Mouse (Mus musculus) heart, embryonic 15.5 days (tissue): Measurements from ENCODE around the gene Rims3. TPM values are rescaled to one million over a fixed set of nuclear protein-coding genes. Genes with fewer than 3 reads are reported as not detected.

Source experiments
- ATAC-seq: fragments of 200-750 bp; cut with Nextera tagmentation; replicated peaks from 2 replicates; pipeline ENCODE4 v1.8.0; 2017; ENCODE audit warnings: low read depth, moderate TSS enrichment; ENCODE audit not compliant: insufficient number of reproducible peaks, insufficient read depth, low FRiP score
- H3K27ac ChIP-seq: fragments of 300-500 bp; sonication (generic); 2 replicates; pipeline ENCODE4 v1.5.1; 2015; ENCODE audit warnings: mild to moderate bottlenecking, inconsistent platforms
- H3K27me3 ChIP-seq: fragments of 300-500 bp; sonication (generic); 2 replicates; pipeline ENCODE4 v1.6.1; 2015; ENCODE audit warnings: inconsistent platforms
- H3K36me3 ChIP-seq: fragments of 300-500 bp; sonication (generic); 2 replicates; pipeline ENCODE4 v1.6.1; 2015; ENCODE audit warnings: mild to moderate bottlenecking, inconsistent platforms
- H3K4me1 ChIP-seq: fragments of 300-500 bp; sonication (generic); replicated peaks from 2 replicates; pipeline ENCODE4 v1.6.1; 2015; ENCODE audit warnings: inconsistent platforms
- H3K4me2 ChIP-seq: fragments of 300-500 bp; sonication (generic); 2 replicates; pipeline ENCODE4 v1.6.1; 2015; ENCODE audit warnings: inconsistent platforms, mild to moderate bottlenecking, moderate library complexity
- H3K4me3 ChIP-seq: fragments of 300-500 bp; sonication (generic); 2 replicates; pipeline ENCODE4 v1.5.1; 2015; ENCODE audit warnings: mild to moderate bottlenecking, inconsistent platforms
- H3K9ac ChIP-seq: fragments of 300-500 bp; sonication (generic); 2 replicates; pipeline ENCODE4 v1.6.1; 2015; ENCODE audit warnings: mild to moderate bottlenecking, inconsistent platforms
- H3K9me3 ChIP-seq: fragments of 300-500 bp; sonication (generic); replicated peaks from 2 replicates; pipeline ENCODE4 v1.6.1; 2016; ENCODE audit warnings: inconsistent platforms
- WGBS: fragments of 180-500 bp; shearing (Covaris S2); methylation state at CpG from one replicate; pipeline ENCODE4 v1.1.7; 2015; ENCODE audit warnings: mixed read lengths; 5-methylcytosine and 5-hydroxymethylcytosine counted together
- polyA plus RNA-seq: library from polyadenylated mRNA; unstranded; fragments of >200 nt; fragmentation: Nextera tagmentation; extraction: Ambion mirVana; gene quantifications from 2 replicates; pipeline ENCODE4 v1.2.1, GENCODE M21; 2015

Rims3 gene
- 0.25 and 0.62 TPM in 2 replicates for polyA plus RNA-seq

- WGBS: 2% methylated on average over 66 of the region's 68 CpGs
- Histone ChIP-seq H3K9me3 (no peaks in the 10 kb centered on the region; the same call in 1 of the 2 replicates), H3K27me3 (peaks cover 67% of the 10 kb centered on the region), H3K4me3 (peak within 1 kb of the TSS; percentile 57), H3K27ac (no peak within 1 kb of the TSS), H3K4me2 (peak within 1 kb of the TSS; percentile 94), H3K36me3 (no peaks in the 10 kb centered on the region), H3K4me1 (peaks cover 7% of the 10 kb centered on the region), H3K9ac (peak within 1 kb of the TSS; percentile 46)
- ATAC-seq: peak; percentile 58
Observed at GRCm38 (mm10) chr4:120854588-120855319, at the start of gene Rims3. Gene Rims3, plus strand, starts transcription at chr4:120854816.

- Histone ChIP-seq H3K36me3 (peaks cover 13% of the 10 kb centered on the region), H3K4me3 (no peak overlapping the region), H3K9ac (no peak overlapping the region), H3K27me3 (no peaks in the 10 kb centered on the region), H3K9me3 (no peaks in the 10 kb centered on the region), H3K27ac (no peak overlapping the region), H3K4me1 (peaks cover 33% of the 10 kb centered on the region), H3K4me2 (0 out of 2 replicates have a peak overlapping the region, but pooled peaks have one; percentile 13)
- ATAC-seq: no peak
Observed at GRCm38 (mm10) chr4:120805816-120806215, 48.8 kb upstream of the Rims3 start.

DNA sequence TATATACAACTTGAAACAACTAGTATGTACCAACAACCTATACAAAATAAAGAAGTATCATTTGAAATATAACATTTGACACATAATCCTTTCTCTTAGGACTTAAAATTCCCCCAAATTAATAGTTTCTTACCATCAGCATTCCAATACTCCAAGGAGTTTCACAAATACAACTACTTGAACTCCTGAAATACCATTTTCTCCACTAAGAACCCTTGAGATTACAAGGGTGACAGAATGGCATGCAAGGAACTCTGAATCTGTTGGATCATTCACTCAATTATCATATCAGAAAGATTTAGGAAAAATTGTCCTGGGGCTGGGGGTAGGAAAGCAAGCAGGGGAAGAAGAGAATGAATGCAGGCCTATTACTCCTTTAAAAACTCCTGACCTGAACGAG lies 40.9 kb upstream of the Rims3 start:
- Histone ChIP-seq H3K27me3 (no peaks in the 10 kb centered on the region), H3K27ac (peak overlapping the region; percentile 90), H3K9me3 (no peaks in the 10 kb centered on the region), H3K4me1 (peaks cover 45% of the 10 kb centered on the region), H3K9ac (peak overlapping the region; percentile 64), H3K4me3 (peak overlapping the region; percentile 60), H3K4me2 (peak overlapping the region; percentile 60), H3K36me3 (no peaks in the 10 kb centered on the region)
- WGBS: 14% methylated on average over 1 of the region's 1 CpGs
- no peak for ATAC-seq

- Histone ChIP-seq H3K4me1 (peaks cover 45% of the 10 kb centered on the region), H3K36me3 (no peaks in the 10 kb centered on the region), H3K27ac (peak overlapping the region; percentile 90), H3K9me3 (no peaks in the 10 kb centered on the region), H3K4me2 (peak overlapping the region; percentile 60), H3K4me3 (peak overlapping the region; percentile 60), H3K27me3 (no peaks in the 10 kb centered on the region), H3K9ac (peak overlapping the region; percentile 64)
- no peak for ATAC-seq
- WGBS: 10% methylated on average over 4 of the region's 4 CpGs
Observed at GRCm38 (mm10) chr4:120814171-120814570, 40.4 kb upstream of the Rims3 start.

GRCm38 (mm10) chr4:120815163-120815562 lies 39.5 kb upstream of the Rims3 start:
- Histone ChIP-seq H3K9ac (peak overlapping the region; percentile 64), H3K27ac (peak overlapping the region; percentile 90), H3K4me1 (peaks cover 43% of the 10 kb centered on the region), H3K27me3 (no peaks in the 10 kb centered on the region), H3K9me3 (no peaks in the 10 kb centered on the region), H3K4me3 (peak overlapping the region; percentile 60), H3K4me2 (peak overlapping the region; percentile 60), H3K36me3 (no peaks in the 10 kb centered on the region)
- ATAC-seq: no peak
- WGBS: 4% methylated on average over 4 of the region's 4 CpGs

DNA sequence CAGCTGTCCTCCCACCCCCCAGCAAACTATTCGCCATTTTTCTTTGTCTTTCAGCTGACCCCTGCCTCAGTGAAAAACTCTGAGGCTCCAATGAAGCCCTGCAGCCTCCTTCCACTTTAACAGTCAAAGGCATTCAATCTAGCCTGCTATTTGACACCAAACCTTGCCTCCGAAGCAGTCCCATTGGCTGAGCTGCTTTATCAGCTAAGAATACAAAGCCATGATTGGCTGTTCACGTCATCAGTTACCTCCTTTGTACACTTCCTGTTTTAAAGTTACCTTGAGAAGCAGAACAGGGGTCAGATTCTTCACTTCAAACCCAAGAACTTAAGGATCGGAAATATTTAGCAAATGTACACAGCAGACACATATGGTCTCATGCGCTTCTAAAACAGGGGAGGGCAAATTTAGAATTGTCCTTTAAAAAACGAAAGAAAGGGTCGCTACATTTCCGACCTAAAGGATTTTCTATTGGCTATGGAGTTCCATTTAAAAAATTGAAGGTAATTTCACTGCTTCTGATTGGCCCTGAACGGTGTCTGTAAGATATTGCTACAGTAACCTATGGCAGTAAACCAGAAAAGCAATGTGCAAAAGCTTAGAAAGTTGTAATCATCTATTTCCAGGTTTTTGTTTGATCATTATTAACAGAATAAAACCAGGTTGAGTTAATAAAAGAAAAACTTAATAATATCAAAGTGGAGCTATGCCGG lies 38.8 kb upstream of the Rims3 start:
- 7% methylated on average over 10 of the region's 10 CpGs for WGBS

GRCm38 (mm10) chr4:120817002-120817774 lies 37.4 kb upstream of the Rims3 start:
- H3K9ac ChIP-seq: peak overlapping the region; percentile 9; the same call in 1 of the 2 replicates
- no peak overlapping the region for H3K4me3 ChIP-seq
- ATAC-seq: peak; percentile 51
- peak overlapping the region; percentile 42 for H3K4me2 ChIP-seq
- H3K27me3 ChIP-seq: no peaks in the 10 kb centered on the region
- H3K9me3 ChIP-seq: no peaks in the 10 kb centered on the region
- 15% methylated on average over 3 of the region's 3 CpGs for WGBS
- H3K36me3 ChIP-seq: no peaks in the 10 kb centered on the region
- peaks cover 43% of the 10 kb centered on the region for H3K4me1 ChIP-seq
- peak overlapping the region; percentile 80 for H3K27ac ChIP-seq

More for the DNA sequence above, 38.8 kb upstream of the Rims3 start:
- H3K9me3 ChIP-seq: no peaks in the 10 kb centered on the region
- peak; percentile 88 for ATAC-seq
- H3K9ac ChIP-seq: peak overlapping the region; percentile 64
- H3K27me3 ChIP-seq: no peaks in the 10 kb centered on the region
- H3K4me2 ChIP-seq: peak overlapping the region; percentile 60
- no peaks in the 10 kb centered on the region for H3K36me3 ChIP-seq
- peak overlapping the region; percentile 60 for H3K4me3 ChIP-seq
- H3K4me1 ChIP-seq: peaks cover 45% of the 10 kb centered on the region
- peak overlapping the region; percentile 90 for H3K27ac ChIP-seq

DNA sequence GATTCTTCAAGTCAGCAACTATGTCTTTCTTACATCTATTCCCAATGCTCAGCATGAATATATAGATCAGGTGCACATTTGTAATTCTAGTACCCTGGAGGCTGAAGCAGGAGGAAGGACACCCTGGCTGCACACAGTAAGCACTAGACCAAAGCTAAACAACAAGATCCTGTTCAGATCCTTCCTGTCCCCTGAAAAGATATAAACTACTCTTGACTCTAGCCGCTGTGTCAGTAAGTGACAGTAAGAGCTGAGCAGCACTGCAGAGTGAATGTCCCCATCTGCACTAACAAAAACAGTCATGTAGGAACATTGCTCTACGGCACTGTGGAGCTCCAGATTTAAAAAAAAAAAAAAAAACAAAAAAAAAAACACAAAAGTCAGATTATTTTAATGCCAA lies 36.7 kb upstream of the Rims3 start:
- H3K4me1 ChIP-seq: peaks cover 45% of the 10 kb centered on the region
- no peaks in the 10 kb centered on the region for H3K27me3 ChIP-seq
- no peak overlapping the region for H3K4me3 ChIP-seq
- whole genome bisulfite sequencing: 37% methylated on average over 2 of the region's 2 CpGs
- H3K27ac ChIP-seq: peak overlapping the region; percentile 80
- no peaks in the 10 kb centered on the region for H3K36me3 ChIP-seq
- ATAC-seq: no peak
- H3K9ac ChIP-seq: no peak overlapping the region
- no peaks in the 10 kb centered on the region for H3K9me3 ChIP-seq
- no peak overlapping the region for H3K4me2 ChIP-seq

GRCm38 (mm10) chr4:120819296-120819695 lies 35.3 kb upstream of the Rims3 start:
- no peak overlapping the region for H3K9ac ChIP-seq
- H3K9me3 ChIP-seq: no peaks in the 10 kb centered on the region
- H3K27ac ChIP-seq: no peak overlapping the region
- WGBS: 29% methylated on average over 1 of the region's 1 CpGs
- no peaks in the 10 kb centered on the region for H3K36me3 ChIP-seq
- peaks cover 53% of the 10 kb centered on the region for H3K4me1 ChIP-seq
- H3K27me3 ChIP-seq: no peaks in the 10 kb centered on the region
- H3K4me3 ChIP-seq: no peak overlapping the region
- ATAC-seq: no peak
- no peak overlapping the region for H3K4me2 ChIP-seq

DNA sequence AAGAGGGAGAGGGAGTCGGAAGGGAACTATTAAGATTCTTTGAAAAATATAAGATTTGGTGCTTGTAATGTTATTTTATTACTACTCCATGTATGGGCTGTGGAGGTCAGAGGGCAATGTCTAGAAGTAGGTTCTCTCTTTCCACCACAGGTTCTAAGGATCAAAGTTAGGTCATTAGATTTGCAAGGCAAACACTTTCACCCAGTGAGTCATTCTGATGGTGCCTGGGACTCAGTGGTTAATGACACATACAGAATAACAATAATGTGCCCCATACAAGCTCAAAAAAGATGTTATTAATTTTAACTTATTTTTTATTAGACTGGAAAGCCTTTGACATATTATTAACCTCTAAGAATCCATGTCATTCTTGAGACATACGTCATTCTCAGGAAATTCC lies 34.7 kb upstream of the Rims3 start:
- H3K36me3 ChIP-seq: no peaks in the 10 kb centered on the region
- WGBS: 92% methylated on average over 2 of the region's 2 CpGs
- H3K4me1 ChIP-seq: peaks cover 57% of the 10 kb centered on the region
- no peak overlapping the region for H3K27ac ChIP-seq
- no peak overlapping the region for H3K4me3 ChIP-seq
- no peak for ATAC-seq
- no peak overlapping the region for H3K9ac ChIP-seq
- H3K4me2 ChIP-seq: no peak overlapping the region
- H3K9me3 ChIP-seq: no peaks in the 10 kb centered on the region
- H3K27me3 ChIP-seq: no peaks in the 10 kb centered on the region
